9 mouse cellular contexts compared by ENCODE assay signal in genomic region chr12:40133194-40133572, GRCm38 (mm10). TPM values are rescaled to one million over a fixed set of nuclear protein-coding genes. Genes with fewer than 3 reads are reported as not detected.
DNase-seq lines count a peak whose midpoint lies in the region; ATAC-seq lines count a peak whose summit lies in the region.
"Had no signal": no experiment of that assay in that cellular context is flagged by ENCODE, and none has a peak within 500 bp of the region (broad histone marks: within the 10 kb centered on the region; RNA-seq: fewer than 3 reads in every experiment).

No protein-coding gene starts in this region.

- DNase-seq in lung, postnatal 4 days, result no peak
- DNase-seq in adrenal gland, adult (ENCODE audit: inconsistent age in 2 of 2, low spot score in 1 of 2), result no peak
- no peak for DNase-seq in urinary bladder, postnatal 4 days (ENCODE audit: low spot score in 2 of 2)
- DNase-seq in layer of hippocampus, postnatal 10 days (ENCODE audit: low spot score in 2 of 2), result no peak

- ATAC-seq in lung, embryonic 16.5 days (ENCODE audit: low read depth), result no peak
- peak; percentile 26; the same call in 1 of the 2 replicates for ATAC-seq in forebrain, embryonic 16.5 days
- ATAC-seq in liver, embryonic 12.5 days, result no peak
- ATAC-seq in stomach, embryonic 14.5 days (ENCODE audit: insufficient number of reproducible peaks, insufficient read depth, low FRiP score, low read depth), result no peak

- H3K27me3 ChIP-seq in lung, embryonic 16.5 days (ENCODE audit: control insufficient read depth, insufficient read depth, low read depth, low read length), result peaks cover 18% of the 10 kb centered on the region
- H3K27me3 ChIP-seq in forebrain, embryonic 16.5 days (replicated peaks; ENCODE audit: control insufficient read depth, insufficient read depth, low read length), result peaks cover 17% of the 10 kb centered on the region
- peaks cover 41% of the 10 kb centered on the region for H3K27me3 ChIP-seq in liver, embryonic 12.5 days (replicated peaks)
- peaks cover 8% of the 10 kb centered on the region for H3K27me3 ChIP-seq in stomach, embryonic 14.5 days (ENCODE audit: control insufficient read depth, insufficient read depth, low read length)

- H3K4me1 ChIP-seq in lung, embryonic 16.5 days (replicated peaks; ENCODE audit: control insufficient read depth, insufficient read depth, low read length), result peaks cover 7% of the 10 kb centered on the region
- H3K4me1 ChIP-seq in forebrain, embryonic 16.5 days (replicated peaks; ENCODE audit: control insufficient read depth, insufficient read depth, low read length), result peaks cover 13% of the 10 kb centered on the region
- 0 out of 2 replicates have a peak, but pooled peaks cover 8% of the 10 kb centered on the region for H3K4me1 ChIP-seq in liver, embryonic 12.5 days
- peaks cover 11% of the 10 kb centered on the region for H3K4me1 ChIP-seq in stomach, embryonic 14.5 days (ENCODE audit: control insufficient read depth, insufficient read depth, low read length)

- H3K27ac ChIP-seq in lung, embryonic 16.5 days (ENCODE audit: low read length), result no peak overlapping the region
- H3K27ac ChIP-seq in forebrain, embryonic 16.5 days (ENCODE audit: low read length), result no peak overlapping the region
- no peak overlapping the region for H3K27ac ChIP-seq in liver, embryonic 12.5 days
- H3K27ac ChIP-seq in stomach, embryonic 14.5 days (ENCODE audit: low read length), result no peak overlapping the region

- 8% methylated on average over 10 of the region's 10 CpGs for WGBS in lung, embryonic 16.5 days
- 17% methylated on average over 10 of the region's 10 CpGs for WGBS in forebrain, embryonic 16.5 days
- 29% methylated on average over 10 of the region's 10 CpGs for WGBS in liver, embryonic 12.5 days (ENCODE audit: insufficient replicate concordance)
- WGBS in stomach, embryonic 14.5 days, result 17% methylated on average over 10 of the region's 10 CpGs

- peak overlapping the region; percentile 89 for H3K4me2 ChIP-seq in lung, embryonic 16.5 days (ENCODE audit: low read depth, low read length)
- H3K4me2 ChIP-seq in forebrain, embryonic 16.5 days (ENCODE audit: low read length), result peak overlapping the region; percentile 86
- peak overlapping the region; percentile 60 for H3K4me2 ChIP-seq in liver, embryonic 12.5 days
- peak overlapping the region; percentile 71 for H3K4me2 ChIP-seq in stomach, embryonic 14.5 days (replicated peaks; ENCODE audit: low read depth, low read length)

- H3K9ac ChIP-seq in lung, embryonic 16.5 days (ENCODE audit: low read length), result no peak overlapping the region
- H3K9ac ChIP-seq in forebrain, embryonic 16.5 days (replicated peaks; ENCODE audit: low read depth, low read length), result peak overlapping the region; percentile 49; the same call in 1 of the 2 replicates
- no peak overlapping the region for H3K9ac ChIP-seq in liver, embryonic 12.5 days
- H3K9ac ChIP-seq in stomach, embryonic 14.5 days (replicated peaks; ENCODE audit: low read depth, low read length), result no peak overlapping the region

- H3K4me3 ChIP-seq in lung, embryonic 16.5 days (ENCODE audit: low read length), result peak overlapping the region; percentile 51
- H3K4me3 ChIP-seq in forebrain, embryonic 16.5 days (replicated peaks; ENCODE audit: low read length), result peak overlapping the region; percentile 43
- peak overlapping the region; percentile 37; the same call in 1 of the 2 replicates for H3K4me3 ChIP-seq in liver, embryonic 12.5 days
- peak overlapping the region; percentile 37 for H3K4me3 ChIP-seq in stomach, embryonic 14.5 days (ENCODE audit: low read depth, low read length)
- H3K4me3 ChIP-seq: erythroblast, embryonic 14.5 days had no signal

- no peaks in the 10 kb centered on the region for H3K36me3 ChIP-seq in lung, embryonic 16.5 days (ENCODE audit: control insufficient read depth, insufficient read depth, low read length)
- no peaks in the 10 kb centered on the region for H3K36me3 ChIP-seq in forebrain, embryonic 16.5 days (ENCODE audit: control insufficient read depth, insufficient read depth)
- H3K36me3 ChIP-seq in liver, embryonic 12.5 days, result no peaks in the 10 kb centered on the region
- no peaks in the 10 kb centered on the region for H3K36me3 ChIP-seq in stomach, embryonic 14.5 days (ENCODE audit: control insufficient read depth, insufficient read depth, low read length)

- peaks cover 3% of the 10 kb centered on the region; the same call in 1 of the 2 replicates for H3K9me3 ChIP-seq in lung, embryonic 16.5 days (ENCODE audit: control insufficient read depth, low read length)
- H3K9me3 ChIP-seq in forebrain, embryonic 16.5 days (ENCODE audit: control insufficient read depth, low read length), result no peaks in the 10 kb centered on the region
- H3K9me3 ChIP-seq in liver, embryonic 12.5 days (replicated peaks), result no peaks in the 10 kb centered on the region
- no peaks in the 10 kb centered on the region for H3K9me3 ChIP-seq in stomach, embryonic 14.5 days (ENCODE audit: control insufficient read depth, low read depth, low read length)

RNA-seq across cellular contexts. Expression of gene Scin, which starts 0.8 kb away (rescaled TPM):
- polyA plus RNA-seq in lung, embryonic 16.5 days (2015; fragmentation: Nextera tagmentation; extraction: Ambion mirVana), result 0.69 and 1.3 TPM in 2 replicates
- 0.47 TPM in 1 of 2 replicates, not detected in the other for polyA plus RNA-seq in forebrain, embryonic 16.5 days (2015; fragmentation: Nextera tagmentation; extraction: Ambion mirVana)
- polyA plus RNA-seq in liver, embryonic 12.5 days (2016; fragmentation: Nextera tagmentation; extraction: Ambion mirVana), result 0.22 and 0.43 TPM in 2 replicates
- polyA plus RNA-seq in stomach, embryonic 14.5 days (2014; fragmentation: Nextera tagmentation; extraction: Ambion mirVana), result 3.9 and 5.2 TPM in 2 replicates
- total RNA-seq in layer of hippocampus, postnatal 10 days (2021), result under 1 TPM; 0.25 to 0.39 TPM
